In genomic region chr12:41874015-41874414, GRCm38 (mm10) we compare ENCODE assay signal across 16 mouse cellular contexts.
"Had no signal": no experiment of that assay in that cellular context is flagged by ENCODE, and none has a peak within 500 bp of the region (broad histone marks: within the 10 kb centered on the region; RNA-seq: fewer than 3 reads in every experiment).

No protein-coding gene starts in this region.

- H3K27ac ChIP-seq: limb, embryonic 13.5 days; liver, embryonic 12.5 days; midbrain, embryonic 10.5 days; midbrain, embryonic 15.5 days; neural tube, embryonic 15.5 days; stomach, embryonic 15.5 days had no signal

- DNase-seq: kidney, adult 18-20 months; kidney, postnatal 10 days; layer of hippocampus, postnatal 36 days; left cerebral cortex, postnatal 4 days; lung, embryonic 14.5 days; lung, postnatal 10 days; lung, postnatal 4 days; right cerebral cortex, adult 18-20 months; right cerebral cortex, postnatal 25 days; thymus, postnatal 36 days had no signal

- H3K36me3 ChIP-seq: limb, embryonic 13.5 days; liver, embryonic 12.5 days; midbrain, embryonic 10.5 days; midbrain, embryonic 15.5 days; neural tube, embryonic 15.5 days; stomach, embryonic 15.5 days had no signal

- H3K27me3 ChIP-seq: limb, embryonic 13.5 days; liver, embryonic 12.5 days; midbrain, embryonic 15.5 days; neural tube, embryonic 15.5 days; stomach, embryonic 15.5 days had no signal

- H3K4me2 ChIP-seq: limb, embryonic 13.5 days; liver, embryonic 12.5 days; lung, embryonic 14.5 days; midbrain, embryonic 15.5 days; neural tube, embryonic 15.5 days; stomach, embryonic 15.5 days had no signal

- H3K4me3 ChIP-seq: limb, embryonic 13.5 days; liver, embryonic 12.5 days; midbrain, embryonic 10.5 days; midbrain, embryonic 15.5 days; neural tube, embryonic 15.5 days; stomach, embryonic 15.5 days had no signal

- H3K9me3 ChIP-seq: limb, embryonic 13.5 days; liver, embryonic 12.5 days; midbrain, embryonic 10.5 days; midbrain, embryonic 15.5 days; neural tube, embryonic 15.5 days; stomach, embryonic 15.5 days had no signal

- ATAC-seq: liver, embryonic 12.5 days; midbrain, embryonic 15.5 days had no signal

- H3K4me1 ChIP-seq: limb, embryonic 13.5 days; liver, embryonic 12.5 days; midbrain, embryonic 10.5 days; midbrain, embryonic 15.5 days; stomach, embryonic 15.5 days had no signal

- H3K9ac ChIP-seq: limb, embryonic 13.5 days; liver, embryonic 12.5 days; lung, embryonic 14.5 days; midbrain, embryonic 15.5 days; neural tube, embryonic 15.5 days; stomach, embryonic 15.5 days had no signal
